Mouse (Mus musculus) mouse trophoblast stem cell (cell line): Measurements from ENCODE around the gene Ropn1.
"Not testable (repeated sequence)": the region's sequence is repeated elsewhere in the genome, so short reads cannot be mapped to it uniquely, and the experiment has no call there.

ENCODE experiments used
- in situ Hi-C, 2 experiments: fragments of 300-500 bp; cut with MseI, MboI; formaldehyde crosslinking; loops; 2 replicates in 1 of 2; 3 replicates in 1 of 2; pipeline ENCODE4 v1.15.1; 2025

Ropn1 gene

DNA sequence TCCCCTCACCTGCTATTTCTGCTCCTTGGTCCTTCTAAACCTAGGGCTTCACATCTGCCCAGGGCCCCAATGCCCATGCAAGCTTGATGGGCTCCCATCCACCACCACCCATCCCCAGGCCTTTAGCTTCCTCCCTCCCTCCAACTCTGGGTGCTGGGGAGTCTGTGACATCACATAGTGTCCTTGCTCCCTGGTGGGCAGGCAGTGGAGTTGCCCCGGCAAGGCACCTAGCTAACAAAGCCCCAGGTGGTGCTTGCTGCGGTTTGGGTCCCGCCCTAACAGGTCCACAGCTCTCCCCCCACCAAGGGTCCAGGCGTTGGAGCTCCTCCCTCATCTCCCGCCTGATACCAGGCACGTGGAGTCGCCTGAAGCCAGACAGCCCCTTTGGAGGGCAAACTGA, at the start of gene Ropn1:
Gene Ropn1, plus strand, starts transcription at position 301 of the 400 bp plus-strand sequence.
- in situ Hi-C loops: no loop called here

DNA sequence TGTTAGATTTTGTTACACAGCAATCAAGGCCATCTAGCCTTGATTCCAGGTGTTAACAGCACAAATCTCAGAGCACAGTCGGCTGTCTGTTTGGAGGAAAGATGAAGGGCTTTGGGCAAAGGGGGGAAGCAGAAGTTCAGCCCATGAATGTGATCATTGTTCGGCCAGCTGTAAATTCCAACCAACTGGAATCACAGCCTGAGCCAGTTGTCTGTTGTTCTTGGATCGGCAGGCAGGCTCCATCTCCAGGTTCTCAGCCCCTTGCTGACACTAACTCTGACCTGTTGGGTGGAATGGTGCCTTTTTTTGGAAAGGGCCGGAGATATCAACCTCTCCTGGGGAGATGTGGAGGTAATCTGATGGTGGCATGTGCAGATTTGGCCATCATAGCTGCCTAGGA, 47.8 kb upstream of the Ropn1 start:
- in situ Hi-C loops: no loop called here

DNA sequence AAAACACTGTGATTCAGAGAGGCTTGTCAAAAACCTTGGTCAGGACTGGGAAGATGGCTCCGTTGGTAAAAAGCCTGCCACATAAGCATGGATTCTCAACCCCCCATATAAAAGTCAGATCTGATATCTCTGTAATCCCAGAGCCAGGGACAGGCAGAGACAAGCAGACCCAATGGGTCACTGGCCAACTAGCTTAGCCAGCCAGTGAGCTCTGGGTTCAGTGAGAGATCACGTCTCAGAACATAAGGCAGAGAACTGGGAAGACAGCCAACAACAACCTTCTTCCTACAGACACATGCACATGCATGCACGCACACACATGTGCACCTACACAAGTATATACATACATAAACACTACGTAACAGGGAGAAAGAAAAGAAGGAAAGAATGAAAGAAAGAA, 46.6 kb upstream of the Ropn1 start:
- in situ Hi-C loops: no loop called here

DNA sequence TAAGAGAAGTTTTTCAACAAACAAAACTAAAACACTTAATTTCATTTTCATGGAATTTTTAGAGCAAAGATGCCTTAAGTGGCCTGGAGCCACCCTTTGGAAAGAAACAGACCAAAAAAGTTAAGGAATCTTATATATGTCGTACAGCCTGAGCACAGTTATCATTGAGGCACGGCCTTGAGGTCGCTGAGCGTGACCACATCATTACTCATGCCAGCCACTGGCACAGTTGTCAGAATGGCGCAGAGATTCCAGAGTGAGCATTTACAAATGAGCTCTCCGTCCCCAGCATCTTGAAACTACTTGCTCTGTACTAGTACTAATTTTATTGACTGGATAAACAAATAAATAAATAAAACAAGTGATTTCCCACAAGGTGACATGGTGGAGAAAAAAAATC, 45.9 kb upstream of the Ropn1 start:
- in situ Hi-C loops: no loop called here

DNA sequence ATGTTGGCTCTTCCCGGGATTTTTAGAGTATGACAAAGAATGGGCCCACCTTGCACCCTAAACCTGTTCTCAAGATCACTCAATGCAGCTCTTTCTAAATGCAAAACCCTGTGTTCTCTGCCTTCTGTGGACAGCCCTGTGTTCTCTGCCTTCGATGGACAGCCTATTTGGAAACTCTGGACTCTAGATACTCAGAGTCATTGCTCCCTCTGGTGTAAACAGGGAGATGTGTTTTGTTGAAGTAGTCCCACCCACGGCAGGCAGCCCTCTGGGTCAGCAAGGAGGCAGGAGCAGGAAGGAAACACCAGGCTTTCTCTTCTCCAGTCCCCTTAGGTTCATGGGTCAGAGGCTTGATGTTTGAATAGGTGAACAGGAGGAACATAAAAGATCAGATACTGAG, 44.0 kb upstream of the Ropn1 start:
- in situ Hi-C loops: no loop called here

DNA sequence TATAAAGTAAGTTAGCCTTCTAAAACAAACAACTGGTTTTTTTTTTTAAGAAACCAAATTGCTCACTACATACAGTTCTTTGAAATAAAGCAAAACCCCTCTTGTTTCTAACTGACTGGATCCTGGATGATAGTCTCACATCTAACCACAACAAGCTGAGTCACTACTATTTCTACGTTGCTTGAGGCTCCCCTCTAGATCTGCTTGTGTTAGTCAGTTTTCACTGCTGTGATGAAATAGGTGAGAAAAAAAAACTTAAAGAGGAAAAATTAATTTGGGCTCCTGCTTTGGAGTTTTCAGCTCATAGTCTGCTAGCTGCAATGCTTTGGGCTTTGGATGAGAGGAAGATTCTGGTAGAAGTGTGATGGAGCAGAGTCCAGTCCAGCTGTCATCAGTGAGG, 39.6 kb upstream of the Ropn1 start:
- in situ Hi-C loops: no loop called here

DNA sequence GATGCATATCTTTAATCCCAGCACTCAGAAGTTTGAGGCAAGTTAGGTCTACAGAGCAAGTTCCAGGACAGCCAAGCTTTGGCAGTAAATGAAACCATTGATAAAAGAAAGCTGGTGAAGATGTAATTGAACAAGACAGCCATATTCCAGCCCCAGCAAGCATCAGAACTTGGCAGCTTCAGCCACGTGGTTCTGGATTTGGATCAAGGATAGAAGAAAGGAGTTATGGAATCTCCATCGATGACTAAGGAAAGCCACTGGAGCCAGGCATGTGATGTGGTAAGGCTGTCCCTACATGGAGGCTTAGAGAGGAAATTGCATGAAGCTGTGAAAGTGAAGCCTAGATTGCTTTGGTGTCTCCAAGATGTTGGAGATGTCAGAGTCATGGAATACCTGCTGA, 35.7 kb upstream of the Ropn1 start:
- in situ Hi-C loops: no loop called here

DNA sequence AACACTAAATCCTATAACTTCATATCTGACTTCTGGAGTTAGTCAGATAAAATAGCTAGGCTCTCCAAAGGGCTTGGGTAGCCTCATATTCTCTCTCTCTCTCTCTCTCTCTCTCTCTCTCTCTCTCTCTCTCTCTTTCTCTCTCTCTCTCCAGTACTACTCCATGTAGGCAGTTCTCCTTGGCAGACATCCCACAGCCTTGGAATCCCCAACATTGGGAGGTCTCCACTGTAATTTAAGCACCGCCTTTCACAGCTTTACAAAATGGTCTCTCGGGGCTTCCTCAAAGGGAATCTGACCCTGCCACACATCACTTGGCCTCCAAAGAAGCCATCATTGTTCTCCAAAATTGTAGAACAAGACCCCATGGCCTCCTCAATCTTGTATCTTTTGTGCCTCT, 22.1 kb upstream of the Ropn1 start:
- in situ Hi-C loops: no loop called here

DNA sequence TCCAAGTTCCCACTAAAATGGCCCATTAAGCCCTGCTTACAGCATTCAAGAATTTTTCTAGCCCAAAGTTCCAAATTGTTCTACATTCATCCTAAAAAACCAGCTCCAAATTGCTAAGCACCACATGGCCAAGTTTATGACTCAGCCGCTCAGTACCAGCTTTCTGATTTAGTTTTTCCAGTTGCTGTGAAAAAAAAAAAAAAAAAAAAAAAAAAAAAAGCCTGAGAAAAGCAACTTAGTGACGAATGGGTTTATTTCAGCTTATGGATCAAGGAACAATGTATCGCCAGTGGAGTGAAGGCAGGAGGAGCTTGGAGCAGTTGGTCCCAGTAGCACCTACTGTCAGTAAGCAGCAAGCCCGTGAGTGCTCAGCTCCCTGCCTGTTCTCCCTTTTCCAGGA, 21.3 kb upstream of the Ropn1 start:
- in situ Hi-C loops: no loop called here

DNA sequence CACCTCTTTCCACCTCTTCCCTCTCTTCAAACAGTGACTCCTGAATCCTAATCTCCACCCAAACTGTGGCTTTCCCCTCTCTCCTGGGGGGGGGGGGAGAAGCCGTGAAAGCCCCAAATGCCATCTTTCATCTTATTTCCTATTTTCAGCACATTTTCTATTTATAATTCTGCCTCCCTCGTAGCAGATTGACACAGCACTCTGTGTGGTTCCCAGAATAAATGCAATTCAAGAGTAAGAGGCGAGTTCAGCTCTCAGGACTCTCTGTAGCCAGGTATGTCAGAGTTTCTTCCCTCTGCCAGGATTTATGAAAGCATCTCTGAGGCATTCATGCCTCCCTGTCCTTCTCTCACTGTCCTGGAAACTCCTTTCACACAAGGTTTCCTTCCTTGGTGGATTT, 14.2 kb upstream of the Ropn1 start:
- in situ Hi-C loops: no loop called here

DNA sequence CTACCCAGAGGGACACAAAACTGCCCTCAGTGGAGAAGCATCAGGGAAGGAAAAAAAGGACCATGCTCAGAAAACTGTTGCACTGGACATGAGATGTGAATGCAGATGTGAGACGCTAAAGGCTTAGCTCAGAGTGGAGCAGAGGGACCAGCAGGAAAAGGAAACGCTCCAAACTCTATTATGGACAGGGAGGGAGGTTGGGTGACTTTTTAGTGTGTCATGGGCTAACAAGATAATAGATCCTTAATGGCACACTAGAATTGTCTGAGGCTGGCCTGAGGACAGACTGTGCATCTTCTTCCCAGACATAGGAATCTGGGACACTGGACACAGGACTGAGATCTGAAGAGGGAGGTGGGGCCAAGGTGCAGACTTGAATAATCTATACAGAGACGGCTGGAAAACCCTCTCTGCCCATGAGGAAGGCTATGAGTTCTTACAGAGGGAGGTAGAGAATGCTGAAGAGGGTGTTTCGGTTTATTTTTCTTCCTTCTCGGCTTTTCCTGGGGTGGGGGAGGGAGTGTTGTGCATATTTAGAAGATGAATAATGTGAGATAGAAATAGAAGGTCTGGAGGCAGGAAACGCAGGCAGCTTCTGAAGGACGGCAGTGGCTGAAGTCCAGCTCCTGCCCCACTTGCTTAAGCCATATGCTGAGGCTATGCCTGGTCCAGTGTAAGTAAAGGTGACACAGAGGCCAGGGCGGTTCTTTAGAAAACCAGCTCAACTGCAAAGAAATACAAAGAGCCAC, 6.0 kb upstream of the Ropn1 start:
- in situ Hi-C loops: no loop called here

DNA sequence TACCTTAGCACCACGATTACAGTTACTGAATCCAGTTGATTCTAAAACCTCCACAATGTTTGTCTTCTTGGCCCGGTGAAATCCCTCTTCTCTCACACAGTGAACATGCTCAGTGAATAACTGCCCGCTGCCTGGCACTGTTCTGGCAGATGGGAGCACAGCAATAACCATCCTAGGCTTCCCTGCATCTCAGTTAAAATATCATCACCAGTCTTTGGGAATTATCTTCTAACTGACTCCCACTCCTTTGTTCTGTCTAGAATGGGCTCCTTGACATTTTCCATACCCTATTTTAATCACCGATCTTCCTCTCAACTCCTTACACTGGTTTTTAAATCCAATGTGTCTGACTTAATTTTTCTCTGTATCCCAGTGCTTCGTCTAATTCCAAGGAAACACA, 3.3 kb downstream of the Ropn1 start:
- in situ Hi-C loops: no loop called here

DNA sequence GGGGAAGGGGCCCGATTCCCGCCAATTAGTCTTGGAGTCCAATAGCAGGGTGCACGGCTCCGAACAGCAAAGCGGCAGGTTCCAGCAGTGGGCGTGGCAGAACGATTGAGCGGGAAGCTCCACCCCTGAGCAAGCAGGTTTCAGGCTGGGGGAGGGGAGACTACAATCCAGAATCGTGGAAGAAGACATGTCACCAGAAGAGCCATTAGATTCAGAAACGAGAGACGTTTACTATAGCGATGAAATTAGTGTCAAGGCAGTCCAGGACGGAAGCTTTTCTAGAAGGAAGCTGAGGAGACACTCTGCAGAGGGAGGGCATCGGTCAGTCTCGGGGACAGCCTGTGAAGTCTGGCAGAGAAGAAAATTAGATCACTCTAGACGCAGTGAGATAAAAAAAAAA, 7.8 kb downstream of the Ropn1 start:
- in situ Hi-C loops: not testable (repeated sequence)

DNA sequence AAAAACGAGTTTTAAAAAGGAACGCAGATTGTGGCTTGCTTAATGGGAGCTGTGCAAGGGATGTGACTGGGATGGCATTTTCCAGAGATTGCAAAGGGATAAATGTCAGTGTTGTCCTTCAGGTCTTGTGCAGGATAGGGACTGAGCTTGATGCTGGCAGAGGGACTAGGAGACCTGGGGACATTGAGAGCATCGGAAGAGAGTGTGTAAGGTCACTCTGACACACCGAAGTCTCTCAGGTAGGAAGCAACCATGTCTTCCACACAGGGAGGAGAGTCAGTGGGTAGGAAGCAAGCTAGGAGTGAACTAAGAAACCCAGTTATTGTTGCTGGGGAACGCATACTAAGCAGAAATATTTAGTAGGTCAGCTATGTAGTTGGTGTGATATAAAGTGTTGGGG, 8.3 kb downstream of the Ropn1 start:
- in situ Hi-C loops: no loop called here

DNA sequence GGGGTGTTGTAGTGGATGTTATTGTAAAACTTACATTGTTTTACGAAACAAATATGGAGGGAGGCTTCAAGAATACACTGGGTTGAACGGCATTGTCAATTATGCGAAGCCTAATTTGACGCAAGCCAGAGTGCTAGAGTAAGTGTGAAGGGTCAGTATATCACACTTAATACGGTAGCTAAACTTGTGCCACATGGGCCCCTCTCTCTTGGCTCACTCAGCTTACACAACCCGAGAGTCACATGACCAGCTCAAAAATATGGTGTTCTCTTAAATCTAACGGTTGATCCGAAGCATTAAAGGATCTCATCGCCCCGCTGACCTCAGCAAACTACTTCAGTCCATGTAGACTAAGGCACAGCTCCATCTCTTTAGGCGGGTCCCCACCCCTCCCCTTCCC, 8.7 kb downstream of the Ropn1 start:
- in situ Hi-C loops: no loop called here

DNA sequence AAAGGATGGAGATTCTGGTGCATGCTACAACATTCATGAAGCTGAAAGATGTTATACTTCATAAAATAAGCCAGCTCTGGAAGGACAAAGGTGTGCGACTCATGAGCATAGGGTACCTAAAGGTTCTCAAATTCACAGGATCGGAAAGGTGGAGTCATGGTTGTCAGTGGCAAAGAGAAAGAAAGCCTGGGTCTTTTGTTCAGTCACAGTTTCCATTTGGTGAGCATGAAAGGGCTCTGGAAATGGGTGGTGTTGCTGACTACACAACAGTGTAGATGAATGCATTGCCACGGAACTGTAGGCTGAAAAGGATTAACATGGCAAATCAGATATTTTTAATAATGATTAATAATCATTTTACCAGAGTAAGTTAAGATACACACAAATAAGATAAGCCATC, 14.8 kb downstream of the Ropn1 start:
- in situ Hi-C loops: no loop called here

DNA sequence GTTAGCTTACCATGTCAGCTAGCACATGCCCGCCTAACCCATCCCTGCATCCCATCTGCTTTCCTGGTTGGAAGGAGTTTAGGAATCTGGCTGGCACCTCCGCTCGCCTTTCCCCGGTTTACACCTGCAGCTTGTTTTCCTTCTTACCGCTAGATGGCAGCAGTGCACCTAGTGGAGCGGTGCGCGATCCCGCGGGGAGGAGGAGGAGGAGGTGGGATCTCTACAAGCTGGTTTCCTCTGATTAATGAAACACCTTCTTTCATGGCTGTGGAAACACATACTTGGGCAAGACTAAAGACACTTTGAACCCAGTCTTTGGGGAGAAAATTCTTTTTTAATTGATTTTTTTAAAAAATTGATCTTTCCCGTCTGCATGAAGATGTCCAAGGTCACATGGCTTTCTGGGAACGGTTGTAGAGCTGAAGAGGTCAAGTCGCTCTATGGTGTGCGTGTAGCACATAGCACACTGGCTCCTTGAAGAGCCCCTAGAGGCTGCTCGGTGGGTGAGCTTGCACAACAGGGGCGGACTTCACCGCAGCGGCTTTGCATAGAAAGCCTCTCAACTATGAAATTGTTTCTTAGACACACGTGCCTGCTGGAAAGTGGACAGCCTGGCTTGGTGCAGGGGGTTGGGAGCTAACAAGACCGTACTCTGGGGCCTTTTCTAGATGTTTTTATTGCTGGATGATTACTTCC, 17.5 kb downstream of the Ropn1 start:
- in situ Hi-C loops: loop anchor here in 1 of 2 experiments (5.0 kb wide), 1 partner anchor 35 kb away; no protein-coding TSS in a partner anchor

DNA sequence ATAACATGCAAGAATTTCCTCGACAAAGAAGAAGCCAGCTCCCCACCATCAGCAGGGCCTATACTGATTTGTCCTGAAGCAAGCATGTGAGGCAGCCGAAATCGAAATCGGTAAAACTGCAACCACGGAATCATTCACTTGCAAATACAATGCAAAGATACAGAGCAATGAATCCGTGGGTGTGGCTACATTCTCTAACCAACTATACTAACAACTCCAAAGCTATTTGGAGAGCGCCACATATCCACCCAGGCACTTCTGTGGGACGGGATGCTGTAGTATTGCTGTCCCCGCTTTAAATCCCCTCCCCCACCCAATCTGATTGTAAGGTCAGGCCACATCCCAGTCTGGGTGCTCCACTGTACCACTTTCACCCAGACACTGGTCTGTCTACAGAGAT, 18.6 kb downstream of the Ropn1 start:
- in situ Hi-C loops: loop anchor here in 1 of 2 experiments (5.0 kb wide), 1 partner anchor 34 kb away; no protein-coding TSS in a partner anchor

DNA sequence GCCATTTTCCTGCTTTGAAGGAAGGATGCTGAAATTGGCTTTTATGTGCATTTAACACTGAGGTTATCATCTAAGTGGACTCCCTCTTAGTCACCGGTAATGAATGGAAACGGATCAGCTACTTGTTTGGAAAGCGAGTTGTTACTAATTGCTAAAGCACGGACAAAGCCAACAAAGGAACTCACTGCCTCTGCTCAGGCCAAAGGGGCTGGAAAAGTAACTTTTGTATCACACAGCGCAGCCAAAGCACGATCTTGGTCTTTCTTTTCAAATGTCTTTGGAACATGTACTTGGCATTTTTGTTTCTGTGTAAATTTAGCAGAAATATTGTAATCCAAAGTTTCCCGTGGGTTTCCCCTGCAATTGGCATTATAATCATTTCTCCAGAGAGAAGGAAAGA, 22.2 kb downstream of the Ropn1 start:
- in situ Hi-C loops: no loop called here

DNA sequence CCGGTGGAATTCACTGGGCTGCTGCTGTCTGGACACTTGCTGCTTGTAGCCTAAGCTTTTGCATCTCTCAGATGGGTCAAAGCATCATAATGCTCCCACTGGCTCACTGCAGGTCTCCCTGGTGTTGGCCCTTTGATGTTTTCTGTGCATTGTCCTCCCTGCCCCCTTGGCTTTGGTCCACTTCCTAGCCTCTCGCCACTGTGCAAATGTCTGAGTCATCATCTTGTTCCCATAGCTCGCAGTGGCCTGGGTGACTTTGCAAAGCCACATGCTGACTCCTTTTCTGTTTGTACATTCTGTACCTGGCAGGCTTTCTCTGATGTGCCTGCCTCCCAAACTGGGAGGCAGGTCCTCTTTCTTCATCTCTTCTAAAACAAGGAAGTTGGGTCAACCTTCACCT, 23.1 kb downstream of the Ropn1 start:
- in situ Hi-C loops: no loop called here

DNA sequence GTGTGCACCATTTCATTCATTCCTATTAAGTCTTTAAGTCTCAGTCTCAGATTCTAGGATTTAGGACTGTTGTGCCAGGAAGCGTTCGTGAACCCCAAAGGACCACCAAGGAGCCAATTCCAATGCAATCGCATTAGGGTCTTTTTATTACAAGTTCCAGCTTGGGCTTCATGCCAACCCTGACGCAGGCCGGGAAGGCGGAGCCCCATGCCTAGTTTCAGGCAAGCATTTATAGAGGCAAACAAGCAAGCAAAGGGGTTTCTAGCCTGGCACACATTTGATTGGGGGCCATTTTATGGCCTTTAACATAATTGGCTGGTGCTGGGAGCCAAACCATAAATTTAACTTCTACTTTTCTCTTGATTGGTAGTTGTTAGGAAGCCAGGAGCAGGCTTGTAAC, 24.6 kb downstream of the Ropn1 start:
- in situ Hi-C loops: no loop called here

DNA sequence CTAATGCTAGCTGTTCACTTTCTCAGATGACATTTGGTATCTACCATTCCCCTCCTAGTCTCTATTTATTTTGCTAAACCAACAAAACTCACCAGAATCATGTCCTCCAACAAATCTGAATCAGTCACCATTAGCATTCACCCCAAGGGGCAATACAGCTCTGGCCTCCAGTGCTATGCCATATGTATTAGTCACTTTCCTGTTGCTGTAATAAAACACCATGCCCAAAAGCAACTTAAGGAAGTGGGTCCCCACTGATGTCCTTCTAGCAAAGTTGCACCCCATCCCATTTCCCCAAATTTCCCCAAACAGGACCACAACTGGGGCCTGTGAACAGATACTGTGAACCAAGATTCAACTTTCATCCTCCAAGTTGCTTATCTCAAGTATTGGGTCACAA, 32.1 kb downstream of the Ropn1 start:
- in situ Hi-C loops: no loop called here

DNA sequence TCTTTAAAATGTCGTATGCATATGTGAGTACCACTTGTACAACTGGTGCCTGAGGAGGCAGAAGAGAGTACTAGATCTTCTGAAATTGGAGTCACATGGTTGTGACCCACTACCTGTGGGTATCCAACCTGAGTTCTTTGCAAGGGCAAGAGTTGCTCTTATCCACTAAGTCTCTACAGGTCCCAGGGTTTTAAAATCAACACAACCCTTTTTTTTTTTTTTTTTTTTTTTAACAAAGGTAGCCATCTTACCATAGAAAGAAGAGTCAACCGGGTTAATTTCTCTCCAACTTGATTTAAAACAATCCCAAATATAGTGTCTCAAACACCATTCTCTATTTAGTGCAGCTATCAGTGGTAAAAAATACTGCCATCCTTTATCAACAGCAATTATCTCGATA, 40.2 kb downstream of the Ropn1 start:
- in situ Hi-C loops: no loop called here
